Mouse (Mus musculus): ENCODE measurements at regions not wholly inside any gene's neighbourhood (a gene's known extent, or its start where the extent isn't known, plus 50 kb on each side); places are given as distances from the start of the nearest gene placed in this dataset.

DNA sequence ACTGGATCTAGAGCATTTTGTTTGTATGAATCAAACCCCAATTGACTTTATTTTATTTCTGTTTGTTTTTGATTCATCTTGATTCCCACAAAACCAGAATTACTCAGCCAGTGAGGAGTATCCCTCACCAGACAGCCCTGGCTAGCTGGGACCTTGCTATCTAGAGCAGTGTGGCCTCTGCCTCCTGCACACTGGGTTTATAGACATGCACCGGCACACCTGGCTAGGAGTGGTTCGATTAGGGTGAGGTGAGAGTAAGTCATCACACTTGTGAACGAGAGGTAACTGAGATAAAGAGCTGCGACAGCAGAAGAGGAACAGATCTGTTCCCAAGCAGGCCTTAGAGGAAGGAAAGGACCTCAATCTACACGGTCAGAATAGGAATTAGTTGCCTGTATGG lies 125.2 kb upstream of the Cdk6 start:
- no peak for TF ChIP-seq CTCF (IDR thresholded peaks at IDR 0.05; ENCODE audit: borderline replicate concordance, insufficient read depth, low read depth, low read length)
- TF ChIP-seq POLR2A (IDR thresholded peaks at IDR 0.05; ENCODE audit: borderline replicate concordance, insufficient read depth, low read length) = no peak
